Mouse (Mus musculus) megakaryocyte-erythroid progenitor cell, adult 5-6 weeks (primary cell): ENCODE data around the gene Ehmt1. TPM values are rescaled to one million over a fixed set of nuclear protein-coding genes. Genes with fewer than 3 reads are reported as not detected.

Source experiments
- total RNA-seq, 2 experiments: library from RNA; stranded (forward) in 1 of 2; stranded (reverse) in 1 of 2; fragments of 200-1000, 215-1000 nt in 1 of 2; fragments of >200 nt in 1 of 2; fragmentation: Nextera tagmentation in 1 of 2; gene quantifications; 2 replicates each; pipeline ENCODE4 v1.2.3; 2014 to 2017

The Ehmt1 gene
- total RNA-seq, 2 experiments from 2014 or later: 62.9 to 81.6 TPM

Other genes starting within 250 kb of the Ehmt1 start
- not detected in 2 replicates for gene Cacna1b, start 156.5 kb downstream of the Ehmt1 start, total RNA-seq (2014; fragmentation: Nextera tagmentation)
- not detected in 2 replicates for gene Cacna1b, start 156.5 kb downstream of the Ehmt1 start, total RNA-seq (2017)
- gene Arrdc1, start 15.6 kb upstream of the Ehmt1 start, total RNA-seq (2014; fragmentation: Nextera tagmentation): 53.4 and 55.9 TPM in 2 replicates
- gene Arrdc1, start 15.6 kb upstream of the Ehmt1 start, total RNA-seq (2017): 38.7 and 66.0 TPM in 2 replicates
- gene Zmynd19, start 30.2 kb upstream of the Ehmt1 start, total RNA-seq (2014; fragmentation: Nextera tagmentation): 34.5 and 34.9 TPM in 2 replicates
- gene Zmynd19, start 30.2 kb upstream of the Ehmt1 start, total RNA-seq (2017): 69.9 and 75.2 TPM in 2 replicates
- 21.0 and 24.9 TPM in 2 replicates for gene Dph7, start 42.8 kb upstream of the Ehmt1 start, total RNA-seq (2014; fragmentation: Nextera tagmentation)
- 16.1 and 29.1 TPM in 2 replicates for gene Dph7, start 42.8 kb upstream of the Ehmt1 start, total RNA-seq (2017)
- 80.8 and 117 TPM in 2 replicates for gene Mrpl41, start 55.5 kb upstream of the Ehmt1 start, total RNA-seq (2014; fragmentation: Nextera tagmentation)
- 129 and 194 TPM in 2 replicates for gene Mrpl41, start 55.5 kb upstream of the Ehmt1 start, total RNA-seq (2017)
- 52.9 and 61.2 TPM in 2 replicates for gene Pnpla7, start 56.4 kb upstream of the Ehmt1 start, total RNA-seq (2014; fragmentation: Nextera tagmentation)
- gene Pnpla7, start 56.4 kb upstream of the Ehmt1 start, total RNA-seq (2017): 36.6 and 41.8 TPM in 2 replicates
- 17.1 and 34.5 TPM in 2 replicates for gene Nsmf, start 134.7 kb upstream of the Ehmt1 start, total RNA-seq (2014; fragmentation: Nextera tagmentation)
- 5.9 and 21.1 TPM in 2 replicates for gene Nsmf, start 134.7 kb upstream of the Ehmt1 start, total RNA-seq (2017)
- not detected in 2 replicates for gene Entpd8, start 160.7 kb upstream of the Ehmt1 start, total RNA-seq (2014; fragmentation: Nextera tagmentation)
- not detected in 2 replicates for gene Entpd8, start 160.7 kb upstream of the Ehmt1 start, total RNA-seq (2017)
- gene Noxa1, start 175.5 kb upstream of the Ehmt1 start, total RNA-seq (2014; fragmentation: Nextera tagmentation): not detected in 2 replicates
- 1.1 TPM in 1 of 2 replicates, not detected in the other for gene Noxa1, start 175.5 kb upstream of the Ehmt1 start, total RNA-seq (2017)